Mouse (Mus musculus) kidney, postnatal 0 days (tissue): ENCODE data around the gene Cd320. TPM values are rescaled to one million over a fixed set of nuclear protein-coding genes. Genes with fewer than 3 reads are reported as not detected.
"Not testable (repeated sequence)": the region's sequence is repeated elsewhere in the genome, so short reads cannot be mapped to it uniquely, and the experiment has no call there.

ENCODE experiments used
- ATAC-seq: fragments of 200-750 bp; cut with Nextera tagmentation; replicated peaks from 2 replicates; pipeline ENCODE4 v1.8.0; 2017; ENCODE audit warnings: low read depth, moderate number of reproducible peaks, moderate TSS enrichment, moderate library complexity; ENCODE audit not compliant: low FRiP score
- DNase-seq: peaks from one replicate; pipeline ENCODE4 v3.0.0-alpha.2; 2016; ENCODE audit warnings: low spot score
- H3K27ac ChIP-seq: fragments of 300-500 bp; sonication (generic); 2 replicates; pipeline ENCODE4 v1.5.1; 2014; ENCODE audit warnings: mild to moderate bottlenecking
- H3K27me3 ChIP-seq: fragments of 300-500 bp; sonication (generic); 2 replicates; pipeline ENCODE4 v1.6.1; 2014; ENCODE audit warnings: low read length, mixed read lengths; ENCODE audit not compliant: insufficient read depth
- H3K36me3 ChIP-seq: fragments of 300-500 bp; sonication (generic); 2 replicates; pipeline ENCODE4 v1.6.1; 2014; ENCODE audit warnings: low read length, mixed read lengths; ENCODE audit not compliant: insufficient read depth
- H3K4me1 ChIP-seq: fragments of 300-500 bp; sonication (generic); replicated peaks from 2 replicates; pipeline ENCODE4 v1.6.1; 2014; ENCODE audit warnings: antibody characterized with exemption, low read length, mixed read lengths; ENCODE audit not compliant: insufficient read depth
- H3K4me2 ChIP-seq: fragments of 300-500 bp; sonication (generic); 2 replicates; pipeline ENCODE4 v1.6.1; 2014; ENCODE audit warnings: mild to moderate bottlenecking, low read length, moderate library complexity, mixed read lengths
- H3K4me3 ChIP-seq: fragments of 300-500 bp; sonication (generic); replicated peaks from 2 replicates; pipeline ENCODE4 v1.5.1; 2014; ENCODE audit warnings: low read depth, low read length
- H3K9ac ChIP-seq: fragments of 300-500 bp; sonication (generic); 2 replicates; pipeline ENCODE4 v1.6.1; 2014; ENCODE audit warnings: low read depth, low read length
- H3K9me3 ChIP-seq: fragments of 300-500 bp; sonication (generic); replicated peaks from 2 replicates; pipeline ENCODE4 v1.6.1; 2016; ENCODE audit warnings: low read length, inconsistent platforms, mixed read lengths
- CTCF ChIP-seq: IDR thresholded peaks from 2 replicates; pipeline ENCODE4 v1.5.1; 2016; ENCODE audit warnings: antibody characterized with exemption, low read depth, mild to moderate bottlenecking, moderate library complexity
- WGBS: fragments of 180-500 bp; shearing (Covaris S2); extraction: QIAGEN DNeasy Blood & Tissue Kit; methylation state at CpG from one replicate; pipeline ENCODE4 v1.1.7; 2014; 5-methylcytosine and 5-hydroxymethylcytosine counted together
- polyA plus RNA-seq: library from polyadenylated mRNA; unstranded; fragments of >200 nt; fragmentation: Nextera tagmentation; extraction: Ambion mirVana; gene quantifications from 2 replicates; pipeline ENCODE4 v1.2.1, GENCODE M21; 2015

The Cd320 gene
- polyA plus RNA-seq, 1 experiment from 2014 or later = 109 TPM

GRCm38 (mm10) chr17:33815399-33815798, 27.5 kb upstream of the Cd320 start:
- no peak overlapping the region for H3K4me2 ChIP-seq
- DNase-seq = no peak
- H3K27me3 ChIP-seq = no peaks in the 10 kb centered on the region
- no peak for ATAC-seq
- WGBS = 92% methylated on average over 5 of the region's 6 CpGs
- no peak overlapping the region for H3K4me3 ChIP-seq
- H3K27ac ChIP-seq = no peak overlapping the region
- H3K36me3 ChIP-seq = peaks cover 7% of the 10 kb centered on the region; the same call in 1 of the 2 replicates
- TF ChIP-seq CTCF = no peak
- H3K9me3 ChIP-seq = no peaks in the 10 kb centered on the region
- H3K9ac ChIP-seq = no peak overlapping the region
- peaks cover 16% of the 10 kb centered on the region; the same call in 1 of the 2 replicates for H3K4me1 ChIP-seq

GRCm38 (mm10) chr17:33816612-33817011, 26.3 kb upstream of the Cd320 start:
- Histone ChIP-seq H3K9me3 (no peaks in the 10 kb centered on the region), H3K9ac (peak overlapping the region; percentile 78), H3K4me3 (peak overlapping the region; percentile 51), H3K27ac (peak overlapping the region; percentile 93), H3K36me3 (peaks cover 18% of the 10 kb centered on the region), H3K27me3 (no peaks in the 10 kb centered on the region), H3K4me2 (peak overlapping the region; percentile 92), H3K4me1 (peaks cover 11% of the 10 kb centered on the region; the same call in 1 of the 2 replicates)
- DNase-seq (no peak), ATAC-seq (no peak)
- TF ChIP-seq CTCF = no peak
- 59% methylated on average over 5 of the region's 5 CpGs for WGBS

DNA sequence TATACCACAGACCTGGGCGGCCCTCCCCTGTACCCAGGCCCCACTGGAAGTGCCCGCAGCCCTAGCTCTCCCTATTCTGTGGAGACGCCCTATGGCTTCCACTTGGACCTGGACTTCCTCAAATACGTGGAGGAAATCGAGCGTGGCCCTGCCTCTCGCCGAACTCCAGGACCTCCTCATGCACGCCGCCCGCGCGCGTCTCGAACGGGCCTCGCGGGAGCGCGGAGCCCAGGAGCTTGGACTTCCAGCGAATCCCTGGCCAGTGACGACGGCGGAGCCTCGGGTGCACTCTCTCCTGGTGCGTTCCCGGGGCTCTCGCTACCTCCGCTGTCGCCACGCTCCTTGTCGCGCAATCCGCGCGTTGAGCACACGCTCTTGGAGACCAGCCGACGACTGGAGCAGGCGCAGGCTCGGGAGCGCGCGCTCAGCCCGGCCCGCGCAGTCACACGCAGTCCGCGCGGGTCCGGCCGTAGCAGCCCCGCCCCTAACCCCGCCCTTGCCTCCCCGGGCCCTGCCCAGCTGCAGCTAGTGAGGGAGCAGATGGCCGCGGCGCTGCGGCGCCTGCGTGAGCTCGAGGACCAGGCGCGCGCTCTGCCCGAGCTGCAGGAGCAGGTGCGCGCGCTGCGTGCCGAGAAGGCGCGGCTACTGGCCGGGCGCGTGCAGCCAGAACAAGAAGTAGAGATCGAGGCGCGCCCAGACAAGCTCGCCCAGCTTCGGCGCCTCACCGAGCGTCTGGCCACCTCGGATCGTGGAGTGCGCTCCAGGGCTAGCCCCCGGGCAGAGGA, 25.5 kb upstream of the Cd320 start:
- WGBS = under 1% methylated on average over 88 of the region's 89 CpGs
- DNase-seq = peak; percentile 96
- peak; percentile 95 for ATAC-seq
- H3K9ac ChIP-seq = peak overlapping the region; percentile 78
- peak overlapping the region; percentile 92 for H3K4me2 ChIP-seq
- H3K36me3 ChIP-seq = peaks cover 20% of the 10 kb centered on the region
- H3K27me3 ChIP-seq = no peaks in the 10 kb centered on the region
- peak overlapping the region; percentile 51 for H3K4me3 ChIP-seq
- peak overlapping the region; percentile 93 for H3K27ac ChIP-seq
- H3K4me1 ChIP-seq = peaks cover 11% of the 10 kb centered on the region; the same call in 1 of the 2 replicates
- no peaks in the 10 kb centered on the region for H3K9me3 ChIP-seq
- TF ChIP-seq CTCF = no peak

- no peak for TF ChIP-seq CTCF
- ATAC-seq (peak; percentile 53), DNase-seq (peak; percentile 37)
- H3K4me2 ChIP-seq = peak overlapping the region; percentile 92
- peaks cover 20% of the 10 kb centered on the region for H3K36me3 ChIP-seq
- H3K9ac ChIP-seq = peak overlapping the region; percentile 78
- no peaks in the 10 kb centered on the region for H3K27me3 ChIP-seq
- H3K9me3 ChIP-seq = no peaks in the 10 kb centered on the region
- H3K4me3 ChIP-seq = peak overlapping the region; percentile 51
- peak overlapping the region; percentile 93 for H3K27ac ChIP-seq
- peaks cover 4% of the 10 kb centered on the region; the same call in 1 of the 2 replicates for H3K4me1 ChIP-seq
- 12% methylated on average over 33 of the region's 33 CpGs for WGBS
These were observed 24.8 kb upstream of the Cd320 start for GRCm38 (mm10) chr17:33817969-33818643.

GRCm38 (mm10) chr17:33822436-33822959, 20.4 kb upstream of the Cd320 start:
- Histone ChIP-seq H3K27me3 (no peaks in the 10 kb centered on the region), H3K36me3 (peaks cover 20% of the 10 kb centered on the region), H3K4me1 (peaks cover 18% of the 10 kb centered on the region), H3K9me3 (no peaks in the 10 kb centered on the region), H3K9ac (0 out of 2 replicates have a peak overlapping the region, but pooled peaks have one; percentile 24), H3K4me2 (no peak overlapping the region), H3K4me3 (no peak overlapping the region), H3K27ac (no peak overlapping the region)
- ATAC-seq (no peak), DNase-seq (peak; percentile 47)
- peak; percentile 49; the same call in 1 of the 2 replicates for TF ChIP-seq CTCF
- 82% methylated on average over 1 of the region's 1 CpGs for WGBS

GRCm38 (mm10) chr17:33823171-33823570, 19.7 kb upstream of the Cd320 start:
- 74% methylated on average over 8 of the region's 8 CpGs for WGBS
- Histone ChIP-seq H3K4me2 (peak overlapping the region; percentile 89), H3K9ac (peak overlapping the region; percentile 74), H3K4me1 (peaks cover 18% of the 10 kb centered on the region), H3K36me3 (peaks cover 23% of the 10 kb centered on the region), H3K4me3 (peak overlapping the region; percentile 59)
- ATAC-seq, H3K27me3 ChIP-seq, H3K9me3 ChIP-seq, H3K27ac ChIP-seq, DNase-seq: not testable (repeated sequence)
